Mouse (Mus musculus) hindbrain, postnatal 0 days (tissue): Measurements from ENCODE around the gene Micall2. TPM values are rescaled to one million over a fixed set of nuclear protein-coding genes. Genes with fewer than 3 reads are reported as not detected.

Experiments used
- ATAC-seq: fragments of 200-750 bp; cut with Nextera tagmentation; 2 replicates; pipeline ENCODE4 v1.8.0; 2017; ENCODE audit warnings: mild to moderate bottlenecking, moderate TSS enrichment, moderate library complexity
- DNase-seq: peaks from one replicate; pipeline ENCODE4 v3.0.0-alpha.2; 2015; ENCODE audit warnings: low spot score
- H3K27ac ChIP-seq: fragments of 300-500 bp; sonication (generic); 2 replicates; pipeline ENCODE4 v1.5.1; 2014; ENCODE audit warnings: mild to moderate bottlenecking
- H3K27me3 ChIP-seq: fragments of 300-500 bp; sonication (generic); 2 replicates; pipeline ENCODE4 v1.6.1; 2014; ENCODE audit warnings: low read length, mixed read lengths; ENCODE audit not compliant: insufficient read depth
- H3K36me3 ChIP-seq: fragments of 300-500 bp; sonication (generic); 2 replicates; pipeline ENCODE4 v1.6.1; 2014; ENCODE audit warnings: low read length, mixed read lengths; ENCODE audit not compliant: insufficient read depth
- H3K4me1 ChIP-seq: fragments of 300-500 bp; sonication (generic); 2 replicates; pipeline ENCODE4 v1.6.1; 2014; ENCODE audit warnings: antibody characterized with exemption, low read length, mixed read lengths; ENCODE audit not compliant: insufficient read depth
- H3K4me2 ChIP-seq: fragments of 300-500 bp; sonication (generic); 2 replicates; pipeline ENCODE4 v1.6.1; 2014; ENCODE audit warnings: low read depth, mild to moderate bottlenecking, low read length, moderate library complexity, mixed read lengths
- H3K4me3 ChIP-seq: fragments of 300-500 bp; sonication (generic); 2 replicates; pipeline ENCODE4 v1.5.1; 2014; ENCODE audit warnings: low read length
- H3K9ac ChIP-seq: fragments of 300-500 bp; sonication (generic); replicated peaks from 2 replicates; pipeline ENCODE4 v1.6.1; 2014; ENCODE audit warnings: mild to moderate bottlenecking, low read length, moderate library complexity, mixed read lengths
- H3K9me3 ChIP-seq: fragments of 300-500 bp; sonication (generic); 2 replicates; pipeline ENCODE4 v1.6.1; 2016; ENCODE audit warnings: low read length, mixed read lengths
- CTCF ChIP-seq: IDR thresholded peaks from 2 replicates; pipeline ENCODE4 v1.5.1; 2016; ENCODE audit warnings: antibody characterized with exemption, control low read depth, low read depth
- WGBS: fragments of 180-500 bp; shearing (Covaris S2); extraction: QIAGEN DNeasy Blood & Tissue Kit; methylation state at CpG from one replicate; pipeline ENCODE4 v1.1.7; 2014; 5-methylcytosine and 5-hydroxymethylcytosine counted together
- polyA plus RNA-seq: library from polyadenylated mRNA; unstranded; fragments of >200 nt; fragmentation: Nextera tagmentation; extraction: Ambion mirVana; gene quantifications from 2 replicates; pipeline ENCODE4 v1.2.1, GENCODE M21; 2015
- total RNA-seq: library from RNA; depleted of rRNA; stranded (reverse); fragments of >200 nt; gene quantifications from 2 replicates; pipeline ENCODE4 v1.2.3, GENCODE M21; 2014

Gene Micall2
- total and polyA plus RNA-seq, 2 experiments from 2014 or later = 10.7 to 11.0 TPM

GRCm38 (mm10) chr5:139683228-139683627, 52.9 kb downstream of the Micall2 start:
- Histone ChIP-seq H3K4me1 (no peaks in the 10 kb centered on the region; the same call in 1 of the 2 replicates), H3K27ac (no peak overlapping the region), H3K9ac (no peak overlapping the region), H3K36me3 (no peaks in the 10 kb centered on the region), H3K27me3 (0 out of 2 replicates have a peak, but pooled peaks cover 2% of the 10 kb centered on the region), H3K4me2 (no peak overlapping the region), H3K9me3 (no peaks in the 10 kb centered on the region), H3K4me3 (no peak overlapping the region)
- 0% methylated on average over 2 of the region's 2 CpGs for WGBS
- DNase-seq = no peak
- TF ChIP-seq CTCF = peak; percentile 21; the same call in 1 of the 2 replicates
- ATAC-seq = no peak

DNA sequence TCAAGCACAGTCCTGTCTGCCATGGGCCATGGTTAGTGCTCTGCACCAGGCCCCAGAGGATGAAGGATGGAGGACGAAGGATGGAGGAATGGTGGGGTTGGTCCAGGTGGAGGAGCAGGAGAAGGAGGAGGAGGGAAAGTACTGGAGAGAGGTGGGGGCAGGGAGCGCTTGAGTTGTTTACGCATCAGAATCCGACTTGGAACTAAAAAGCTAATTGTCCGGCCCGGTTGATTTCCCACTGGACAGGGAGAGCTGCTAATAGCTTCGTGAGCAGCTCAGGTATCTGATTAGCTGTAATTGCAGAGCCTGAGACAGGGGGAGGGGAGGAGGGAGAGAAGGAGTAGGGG, 53.5 kb downstream of the Micall2 start:
- Histone ChIP-seq H3K36me3 (no peaks in the 10 kb centered on the region), H3K4me2 (no peak overlapping the region), H3K4me3 (no peak overlapping the region), H3K4me1 (no peaks in the 10 kb centered on the region), H3K27me3 (0 out of 2 replicates have a peak, but pooled peaks cover 2% of the 10 kb centered on the region), H3K9ac (no peak overlapping the region), H3K9me3 (no peaks in the 10 kb centered on the region), H3K27ac (peak overlapping the region; percentile 52; the same call in 1 of the 2 replicates)
- ATAC-seq (peak; percentile 61), DNase-seq (peak; percentile 68)
- TF ChIP-seq CTCF = no peak
- WGBS = 5% methylated on average over 7 of the region's 7 CpGs

DNA sequence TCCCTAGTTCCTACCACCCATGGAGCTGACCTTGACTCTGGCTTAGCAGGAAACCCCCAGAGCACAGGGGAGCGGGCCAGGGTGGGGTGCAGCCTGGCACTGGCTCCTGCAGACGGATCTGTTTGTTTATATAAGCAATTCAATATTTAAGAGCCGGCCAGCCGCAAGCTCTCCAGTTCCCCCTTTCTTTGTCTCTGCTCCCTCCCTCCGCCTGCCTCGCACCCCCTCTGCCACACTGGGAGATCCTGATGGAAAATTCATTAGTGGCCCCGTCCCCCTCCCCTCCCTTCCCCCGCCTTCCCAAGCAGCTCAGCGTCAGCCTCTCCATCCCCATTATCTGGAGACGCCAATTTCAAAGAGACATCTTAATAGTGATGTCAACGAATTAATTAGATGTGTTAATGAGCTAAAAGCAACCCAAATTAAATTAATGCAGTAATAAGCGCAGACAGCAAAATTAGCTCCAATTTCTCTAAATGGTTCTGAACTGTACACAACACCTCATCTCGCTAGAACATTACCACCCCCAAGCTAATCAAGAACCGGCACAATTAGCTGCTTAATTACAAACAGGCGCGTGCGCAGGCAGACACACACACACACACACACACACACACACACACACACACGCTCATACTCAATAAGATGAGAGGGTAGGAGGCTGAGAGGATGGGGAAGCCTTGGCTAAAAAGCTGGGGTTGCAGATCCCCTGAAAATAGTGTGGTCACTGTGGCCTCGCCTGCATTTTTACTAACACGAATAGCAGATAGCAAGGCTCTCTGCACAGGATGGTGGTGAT, 54.1 kb downstream of the Micall2 start:
- Histone ChIP-seq H3K27me3 (no peaks in the 10 kb centered on the region), H3K27ac (peak overlapping the region; percentile 52; the same call in 1 of the 2 replicates), H3K4me1 (no peaks in the 10 kb centered on the region), H3K36me3 (no peaks in the 10 kb centered on the region), H3K4me2 (0 out of 2 replicates have a peak overlapping the region, but pooled peaks have one; percentile 13), H3K9me3 (no peaks in the 10 kb centered on the region), H3K9ac (no peak overlapping the region), H3K4me3 (no peak overlapping the region)
- 4% methylated on average over 20 of the region's 20 CpGs for WGBS
- peak; percentile 65 for ATAC-seq
- DNase-seq = peak; percentile 65
- no peak for TF ChIP-seq CTCF

GRCm38 (mm10) chr5:139675707-139675967, 60.5 kb downstream of the Micall2 start:
- peak; percentile 40 for TF ChIP-seq CTCF
- H3K27me3 ChIP-seq = no peaks in the 10 kb centered on the region
- H3K9ac ChIP-seq = no peak overlapping the region
- no peak overlapping the region for H3K27ac ChIP-seq
- H3K36me3 ChIP-seq = no peaks in the 10 kb centered on the region
- no peaks in the 10 kb centered on the region for H3K9me3 ChIP-seq
- ATAC-seq (no peak; the same call in 1 of the 2 replicates), DNase-seq (no peak)
- no peaks in the 10 kb centered on the region for H3K4me1 ChIP-seq
- H3K4me3 ChIP-seq = no peak overlapping the region
- no peak overlapping the region for H3K4me2 ChIP-seq

GRCm38 (mm10) chr5:139674940-139675706, 61.0 kb downstream of the Micall2 start:
- no peak for TF ChIP-seq CTCF
- no peak for DNase-seq
- H3K27ac ChIP-seq = no peak overlapping the region

DNA sequence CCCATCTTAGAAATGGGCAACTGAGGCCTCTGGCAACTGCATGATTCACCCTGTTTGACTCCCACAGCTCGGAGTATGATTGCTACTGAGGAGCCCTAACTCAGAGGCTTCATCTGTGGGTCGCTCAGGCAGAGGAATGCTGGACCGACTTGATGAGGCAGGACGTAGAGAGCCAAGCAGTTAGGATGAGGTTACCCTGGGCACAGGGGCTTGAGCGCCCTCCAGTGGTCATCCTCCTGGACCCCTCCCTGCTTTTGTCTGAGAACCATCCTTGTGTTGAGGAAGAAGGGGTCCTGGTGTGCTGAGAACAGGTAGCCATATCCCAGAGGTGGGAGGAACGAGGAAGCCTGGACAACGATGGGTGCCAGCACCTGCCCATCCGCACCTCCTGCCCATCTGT, 66.8 kb downstream of the Micall2 start:
- Histone ChIP-seq H3K4me3 (no peak overlapping the region), H3K9me3 (no peaks in the 10 kb centered on the region), H3K36me3 (no peaks in the 10 kb centered on the region), H3K4me2 (no peak overlapping the region), H3K27ac (no peak overlapping the region), H3K27me3 (peaks cover 6% of the 10 kb centered on the region), H3K4me1 (no peaks in the 10 kb centered on the region), H3K9ac (no peak overlapping the region)
- peak; percentile 69 for DNase-seq
- peak; percentile 41; the same call in 1 of the 2 replicates for ATAC-seq
- WGBS = 15% methylated on average over 8 of the region's 8 CpGs
- TF ChIP-seq CTCF = peak; percentile 69

More at GRCm38 (mm10) chr5:139674940-139675706, 61.0 kb downstream of the Micall2 start:
- Histone ChIP-seq H3K4me1 (no peaks in the 10 kb centered on the region), H3K27me3 (no peaks in the 10 kb centered on the region), H3K4me2 (no peak overlapping the region), H3K9me3 (no peaks in the 10 kb centered on the region), H3K9ac (no peak overlapping the region), H3K4me3 (no peak overlapping the region), H3K36me3 (no peaks in the 10 kb centered on the region)
- peak; percentile 24; the same call in 1 of the 2 replicates for ATAC-seq
- 22% methylated on average over 13 of the region's 13 CpGs for WGBS
